ENCODE assay signal across 8 mouse cellular contexts in the genomic region with DNA sequence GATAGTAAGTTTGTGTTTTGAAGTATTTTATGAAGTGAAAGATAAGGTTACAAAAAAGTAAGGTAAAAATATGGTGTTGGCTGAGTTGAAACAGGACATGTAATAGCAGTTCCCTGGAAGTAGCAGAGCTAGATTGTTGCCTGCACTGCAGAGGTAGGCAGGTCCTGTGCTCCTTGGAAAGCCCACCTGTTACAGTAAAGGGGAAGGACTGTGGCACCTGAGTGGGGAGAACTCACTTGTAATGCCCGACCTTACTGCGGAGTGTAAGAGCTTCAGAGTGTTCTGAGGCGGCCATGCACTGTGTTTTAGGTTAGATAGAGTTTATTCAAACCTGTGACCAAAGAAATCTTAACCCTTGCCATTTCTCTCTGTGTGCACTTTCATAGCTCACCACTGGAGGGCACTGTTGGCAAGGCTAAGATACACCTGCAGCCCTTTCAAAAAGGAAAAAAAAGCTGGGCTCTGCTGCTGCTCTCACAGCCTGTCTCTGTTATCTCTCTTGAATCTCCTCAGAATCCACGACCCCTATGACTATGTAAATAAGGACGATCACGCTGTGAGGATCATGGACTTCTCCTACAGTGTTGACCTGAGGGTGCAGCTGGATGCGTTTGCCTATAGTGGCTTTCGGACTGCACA. TPM values are rescaled to one million over a fixed set of nuclear protein-coding genes. Genes with fewer than 3 reads are reported as not detected.
DNase-seq lines count a peak whose midpoint lies in the region; ATAC-seq and TF ChIP-seq lines count a peak whose summit lies in the region.

No protein-coding gene starts in this region.

- H3K9me3 ChIP-seq in heart, embryonic 11.5 days (replicated peaks; ENCODE audit: control insufficient read depth, low read length), result no peaks in the 10 kb centered on the region
- H3K9me3 ChIP-seq in intestine, embryonic 15.5 days, result no peaks in the 10 kb centered on the region
- H3K9me3 ChIP-seq in midbrain, embryonic 11.5 days (ENCODE audit: control insufficient read depth, low read length), result no peaks in the 10 kb centered on the region

- no peak overlapping the region for H3K27ac ChIP-seq in heart, adult 2 months
- no peak overlapping the region for H3K27ac ChIP-seq in heart, embryonic 11.5 days (ENCODE audit: low read depth, low read length)
- H3K27ac ChIP-seq in intestine, embryonic 15.5 days, result no peak overlapping the region
- H3K27ac ChIP-seq in midbrain, embryonic 11.5 days (ENCODE audit: low read depth, low read length), result no peak overlapping the region
- H3K27ac ChIP-seq in small intestine, adult 2 months (ENCODE audit: insufficient read depth, low read depth, low read length), result no peak overlapping the region

- DNase-seq in heart, adult 2 months, result peak; percentile 57 to 76
- peak; percentile 51 for DNase-seq in cerebellum, adult 9-11 months
- peak; percentile 70 to 72 for DNase-seq in frontal cortex, postnatal 25 days (ENCODE audit: low spot score in 2 of 2)
- peak; percentile 76 to 78 for DNase-seq in left cerebral cortex, postnatal 14 days (ENCODE audit: low spot score in 2 of 2)
- DNase-seq in midbrain, embryonic 11.5 days (ENCODE audit: low spot score, missing footprints), result peak; percentile 99

- H3K4me1 ChIP-seq in heart, adult 2 months (ENCODE audit: control insufficient read depth, insufficient read depth, low read length), result peaks cover 1% of the 10 kb centered on the region; the same call in 1 of the 2 replicates
- no peaks in the 10 kb centered on the region for H3K4me1 ChIP-seq in heart, embryonic 11.5 days (ENCODE audit: control insufficient read depth, insufficient read depth, low read length)
- H3K4me1 ChIP-seq in intestine, embryonic 15.5 days (replicated peaks), result no peaks in the 10 kb centered on the region
- H3K4me1 ChIP-seq in midbrain, embryonic 11.5 days (ENCODE audit: control insufficient read depth, insufficient read depth, low read length), result no peaks in the 10 kb centered on the region
- H3K4me1 ChIP-seq in small intestine, adult 2 months (ENCODE audit: control insufficient read depth, insufficient read depth, insufficient read length, low read length), result no peaks in the 10 kb centered on the region

- no peak for TF ChIP-seq POLR2A in heart, adult 2 months (IDR thresholded peaks at IDR 0.05; ENCODE audit: insufficient read depth, low read depth, low read length)
- TF ChIP-seq POLR2A in small intestine, adult 2 months (IDR thresholded peaks at IDR 0.05; ENCODE audit: low read depth, low read length), result no peak

- no peak overlapping the region for H3K4me2 ChIP-seq in heart, embryonic 11.5 days
- no peak overlapping the region for H3K4me2 ChIP-seq in intestine, embryonic 15.5 days (replicated peaks)
- no peak overlapping the region for H3K4me2 ChIP-seq in midbrain, embryonic 11.5 days

- WGBS in heart, adult 2 months, result 38% methylated on average over 8 of the region's 8 CpGs
- 43% methylated on average over 8 of the region's 8 CpGs for WGBS in heart, embryonic 11.5 days (ENCODE audit: insufficient replicate concordance)
- 34% methylated on average over 8 of the region's 8 CpGs for WGBS in intestine, embryonic 15.5 days
- 46% methylated on average over 8 of the region's 8 CpGs for WGBS in midbrain, embryonic 11.5 days
- WGBS in small intestine, adult 2 months, result 34% methylated on average over 8 of the region's 8 CpGs

- TF ChIP-seq EP300 in heart, adult 2 months (IDR thresholded peaks at IDR 0.05; ENCODE audit: insufficient read depth, low read depth, low read length), result 0 out of 2 replicates have a peak, but pooled peaks have one; percentile 55

- TF ChIP-seq CTCF in heart, adult 2 months (IDR thresholded peaks at IDR 0.05), result peak; percentile 95
- peak; percentile 67; the same call in 1 of the 2 replicates for TF ChIP-seq CTCF in small intestine, adult 2 months (IDR thresholded peaks at IDR 0.05; ENCODE audit: extremely low read depth, insufficient read length, insufficient replicate concordance, low read depth, low read length)

- intact Hi-C loops in heart, adult 2 months (cut with DNase I), result loop anchor here (1.0 to 10.0 kb wide), 5 partner anchors 57 to 337 kb away; no protein-coding TSS in a partner anchor
- intact Hi-C loops in left cerebral cortex, postnatal 14 days (cut with DNase I), result loop anchor here (2.0 to 10.0 kb wide), 3 partner anchors 57 to 373 kb away; no protein-coding TSS in a partner anchor

- H3K79me2 ChIP-seq in heart, adult 2 months (replicated peaks; ENCODE audit: control insufficient read depth, insufficient read depth, low read length), result no peaks in the 10 kb centered on the region

- H3K4me3 ChIP-seq in heart, adult 2 months, result no peak overlapping the region
- H3K4me3 ChIP-seq in heart, embryonic 11.5 days (ENCODE audit: low read depth, low read length), result no peak overlapping the region
- H3K4me3 ChIP-seq in intestine, embryonic 15.5 days (replicated peaks), result no peak overlapping the region
- H3K4me3 ChIP-seq in midbrain, embryonic 11.5 days (ENCODE audit: low read depth, low read length), result no peak overlapping the region
- H3K4me3 ChIP-seq in small intestine, adult 2 months (ENCODE audit: low read depth, low read length), result no peak overlapping the region

- no peaks in the 10 kb centered on the region for H3K36me3 ChIP-seq in heart, adult 2 months (ENCODE audit: control insufficient read depth, insufficient read depth, low read length)
- H3K36me3 ChIP-seq in heart, embryonic 11.5 days (ENCODE audit: control insufficient read depth, insufficient read depth, low read length), result peaks cover 40% of the 10 kb centered on the region
- H3K36me3 ChIP-seq in intestine, embryonic 15.5 days, result peaks cover 51% of the 10 kb centered on the region
- peaks cover 24% of the 10 kb centered on the region for H3K36me3 ChIP-seq in midbrain, embryonic 11.5 days (ENCODE audit: control insufficient read depth, insufficient read depth, low read length)
- H3K36me3 ChIP-seq in small intestine, adult 2 months (ENCODE audit: control insufficient read depth, insufficient read depth, low read length), result peaks cover 16% of the 10 kb centered on the region

- no peaks in the 10 kb centered on the region for H3K27me3 ChIP-seq in heart, adult 2 months (ENCODE audit: control insufficient read depth, insufficient read depth, low read length)
- H3K27me3 ChIP-seq in heart, embryonic 11.5 days (ENCODE audit: control insufficient read depth, insufficient read depth, low read length), result no peaks in the 10 kb centered on the region
- H3K27me3 ChIP-seq in intestine, embryonic 15.5 days (replicated peaks), result no peaks in the 10 kb centered on the region
- no peaks in the 10 kb centered on the region for H3K27me3 ChIP-seq in midbrain, embryonic 11.5 days (ENCODE audit: control insufficient read depth, insufficient read depth, low read length)
- H3K27me3 ChIP-seq in small intestine, adult 2 months (ENCODE audit: control insufficient read depth, insufficient read depth, low read length), result no peaks in the 10 kb centered on the region

- no peak for ATAC-seq in heart, embryonic 11.5 days (replicated peaks; ENCODE audit: insufficient number of reproducible peaks, low FRiP score, low TSS enrichment)
- peak; percentile 59 for ATAC-seq in intestine, embryonic 15.5 days
- peak; percentile 72; the same call in 1 of the 2 replicates for ATAC-seq in midbrain, embryonic 11.5 days (ENCODE audit: low FRiP score)

- no peak overlapping the region for H3K9ac ChIP-seq in heart, adult 2 months (ENCODE audit: low read depth, low read length)
- H3K9ac ChIP-seq in heart, embryonic 11.5 days (ENCODE audit: low read depth, low read length), result no peak overlapping the region
- no peak overlapping the region for H3K9ac ChIP-seq in intestine, embryonic 15.5 days
- H3K9ac ChIP-seq in midbrain, embryonic 11.5 days (ENCODE audit: low read length), result no peak overlapping the region

RNA-seq across cellular contexts. Expression of a gene that starts 25.1 kb away (rescaled TPM):
- 1 to 10 TPM; 6.1 to 8.1 TPM for total RNA-seq in heart, adult 2 months (2021)
- 11.1 and 12.7 TPM in 2 replicates for polyA plus RNA-seq in heart, adult 2 months (2012; rRNA removed)
- 1.8 and 3.0 TPM in 2 replicates for polyA plus RNA-seq in heart, embryonic 11.5 days (2014; fragmentation: Nextera tagmentation; extraction: Ambion mirVana)
- 1.8 and 1.9 TPM in 2 replicates for polyA plus RNA-seq in intestine, embryonic 15.5 days (2015; fragmentation: Nextera tagmentation; extraction: Ambion mirVana)
- 100 to 1,000 TPM; 117 to 122 TPM for total RNA-seq in left cerebral cortex, postnatal 14 days (2021)
- polyA plus RNA-seq in midbrain, embryonic 11.5 days (2014; fragmentation: Nextera tagmentation; extraction: Ambion mirVana), result 1.2 and 1.4 TPM in 2 replicates
- 1.8 and 2.0 TPM in 2 replicates for polyA plus RNA-seq in small intestine, adult 2 months (2012; rRNA removed)

RNA-seq across cellular contexts. Expression of a gene that starts 40.0 kb away (rescaled TPM):
- 1 to 10 TPM in 1 of 2 experiments, under 1 TPM in 1; 0.65 to 1.8 TPM for total RNA-seq in heart, adult 2 months (2021)
- 0.25 and 1.1 TPM in 2 replicates for polyA plus RNA-seq in heart, adult 2 months (2012; rRNA removed)
- polyA plus RNA-seq in heart, embryonic 11.5 days (2014; fragmentation: Nextera tagmentation; extraction: Ambion mirVana), result 67.3 and 83.3 TPM in 2 replicates
- 67.9 and 71.5 TPM in 2 replicates for polyA plus RNA-seq in intestine, embryonic 15.5 days (2015; fragmentation: Nextera tagmentation; extraction: Ambion mirVana)
- total RNA-seq in left cerebral cortex, postnatal 14 days (2021), result 1 to 10 TPM; 1.5 to 1.9 TPM
- polyA plus RNA-seq in midbrain, embryonic 11.5 days (2014; fragmentation: Nextera tagmentation; extraction: Ambion mirVana), result 115 and 122 TPM in 2 replicates
- polyA plus RNA-seq in small intestine, adult 2 months (2012; rRNA removed), result 2.2 and 4.1 TPM in 2 replicates

Comparison
In these comparisons a context has a peak if more than half of its experiments do, and no peak if none do; other contexts are left out.
1. RNA of a gene that starts 40.0 kb away (polyA plus RNA-seq): 115 to 122 TPM in midbrain, embryonic 11.5 days, 67.9 to 71.5 TPM in intestine, embryonic 15.5 days and 67.3 to 83.3 TPM in heart, embryonic 11.5 days; 2.2 to 4.1 TPM in small intestine, adult 2 months and 0.25 to 1.1 TPM in heart, adult 2 months; every median in the first group is over 10 times any median in the second.
2. Peak in every context shown above with its lines, with median percentiles within 50 percentile points of each other: DNase-seq.